Mouse (Mus musculus): ENCODE measurements around the gene Sdha. TPM values are rescaled to one million over a fixed set of nuclear protein-coding genes. Genes with fewer than 3 reads are reported as not detected.

The Sdha gene
- total RNA-seq, 4 experiments from 2014 or later = 336 to 349 (median 340) TPM

DNA sequence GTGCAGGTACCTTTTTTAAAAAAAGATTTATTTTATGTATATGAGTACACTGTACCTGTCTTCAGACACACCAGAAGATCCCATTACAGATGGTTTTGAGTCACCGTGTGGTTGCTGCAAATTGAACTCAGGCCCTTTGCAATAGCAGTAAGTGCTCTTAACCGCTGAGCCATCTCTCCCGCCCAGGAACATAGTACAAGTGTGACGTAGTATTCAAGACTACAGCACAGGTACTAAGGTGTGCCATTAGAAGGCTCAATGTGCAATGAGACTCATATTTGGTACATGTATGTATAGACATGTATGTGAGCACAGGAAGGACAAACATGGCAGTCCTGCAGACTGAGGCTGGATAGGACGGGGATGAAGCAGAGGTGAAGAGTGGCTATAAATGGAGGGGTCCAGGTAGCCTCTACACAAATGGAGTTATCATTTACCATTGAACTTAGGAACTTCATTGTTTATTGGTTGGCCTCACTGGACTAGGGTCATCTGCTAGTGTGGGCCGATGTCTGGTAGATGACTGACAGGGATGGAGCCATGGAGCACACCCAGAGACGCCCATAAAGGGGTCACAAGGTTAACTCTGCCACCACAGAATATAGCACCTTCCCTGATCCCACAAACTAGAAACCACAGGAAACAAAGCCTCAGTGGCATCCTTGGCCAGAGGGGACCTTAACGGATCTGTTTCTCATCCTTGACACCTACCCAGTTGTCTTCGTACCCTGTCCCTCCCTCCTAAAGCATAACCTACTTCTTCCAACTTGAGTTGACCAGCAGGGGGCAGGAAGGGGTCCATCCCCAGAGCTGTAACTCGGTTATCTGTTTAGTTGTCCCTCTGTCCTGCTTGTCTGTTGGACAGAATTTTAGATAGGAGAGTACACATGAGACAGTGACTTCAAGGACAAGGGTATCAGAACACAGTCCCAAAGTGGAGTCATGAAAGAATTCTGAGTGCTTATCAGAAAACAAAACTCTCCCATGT is 47.7 kb downstream of the Sdha start:
- no peak for DNase-seq (ENCODE audit: low spot score in 2 of 2)

DNA sequence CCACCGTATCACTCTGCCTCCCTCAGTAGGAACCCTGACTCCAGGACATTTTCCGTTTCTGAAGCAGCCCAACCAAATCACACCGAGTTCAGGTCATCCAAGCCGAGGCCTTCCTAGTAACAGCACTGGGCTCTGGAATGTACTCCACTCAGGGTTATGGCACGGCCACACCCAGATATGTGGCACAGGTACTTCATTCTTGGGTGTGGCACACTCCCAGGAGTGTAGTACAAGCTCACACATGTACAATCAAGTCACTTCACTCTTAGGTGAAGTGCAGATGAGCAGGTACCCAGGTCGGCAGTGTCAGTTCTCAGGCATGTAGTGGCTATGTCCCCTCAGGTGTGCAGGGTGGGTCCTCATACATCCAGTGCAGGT is 48.5 kb downstream of the Sdha start:
- DNase-seq (ENCODE audit: low spot score in 2 of 2) = no peak

DNA sequence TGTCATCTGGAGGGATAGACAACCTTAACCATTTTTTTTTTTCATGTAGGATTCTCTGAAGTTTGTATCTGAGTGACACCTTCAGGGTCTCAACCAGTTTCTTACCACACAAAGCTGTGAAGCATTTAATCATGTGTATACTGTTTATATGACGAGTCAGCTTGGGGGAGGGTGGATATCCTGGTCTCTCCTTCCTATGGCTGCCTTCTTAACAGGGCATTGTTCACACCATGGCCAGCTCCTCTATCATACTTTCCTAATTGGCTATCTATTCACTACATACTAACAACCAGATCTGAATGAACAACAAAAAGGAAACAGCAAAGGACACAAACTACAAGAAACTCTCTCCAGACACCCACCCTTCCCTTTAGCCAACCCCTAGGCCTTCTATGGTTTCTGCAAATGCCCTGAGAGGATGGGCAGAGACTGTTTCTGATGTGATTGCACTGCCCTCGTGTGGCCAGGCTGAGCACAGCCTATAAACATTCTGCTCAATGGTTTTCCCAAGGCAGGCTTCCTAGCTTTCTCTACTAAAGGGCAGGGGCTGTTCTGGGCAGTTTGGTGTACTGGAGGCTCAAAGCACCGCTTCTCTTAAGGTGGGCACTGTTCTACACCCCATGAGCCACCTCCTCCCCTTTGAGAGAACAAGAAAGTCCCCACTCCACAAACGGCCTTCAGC is 49.0 kb downstream of the Sdha start:
- DNase-seq (ENCODE audit: low spot score in 2 of 2) = peak; percentile 58 to 79

DNA sequence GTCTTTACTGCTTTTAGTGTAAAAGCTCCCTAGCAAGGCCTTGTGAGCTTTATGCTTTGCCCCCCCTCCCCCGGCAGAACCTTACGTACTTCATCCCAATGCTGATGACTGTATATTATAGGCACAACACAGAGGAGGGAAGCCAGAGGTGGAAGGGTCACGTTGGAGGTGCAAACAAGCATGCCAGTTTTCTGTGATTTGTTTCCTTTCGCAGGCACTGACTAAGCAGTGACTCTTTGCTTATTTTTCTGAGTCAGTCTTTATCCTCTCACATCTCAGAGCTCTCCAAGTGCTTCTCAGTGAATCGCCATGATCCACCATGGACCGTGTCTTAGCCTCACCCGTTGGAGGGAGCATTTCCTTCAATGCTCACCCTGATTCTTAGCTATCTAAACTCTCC is 53.7 kb downstream of the Sdha start:
- DNase-seq (ENCODE audit: low spot score in 2 of 2) = no peak

GRCm38 (mm10) chr13:74292167-74292566 is 57.9 kb downstream of the Sdha start, which contains the start of gene Ahrr:
Gene Ahrr, minus strand, starts transcription at chr13:74292331.
- DNase-seq (ENCODE audit: low spot score in 2 of 2) = no peak

- DNase-seq (ENCODE audit: low spot score in 2 of 2) = no peak
Measured at GRCm38 (mm10) chr13:74289646-74290045, 60.4 kb downstream of the Sdha start.

DNA sequence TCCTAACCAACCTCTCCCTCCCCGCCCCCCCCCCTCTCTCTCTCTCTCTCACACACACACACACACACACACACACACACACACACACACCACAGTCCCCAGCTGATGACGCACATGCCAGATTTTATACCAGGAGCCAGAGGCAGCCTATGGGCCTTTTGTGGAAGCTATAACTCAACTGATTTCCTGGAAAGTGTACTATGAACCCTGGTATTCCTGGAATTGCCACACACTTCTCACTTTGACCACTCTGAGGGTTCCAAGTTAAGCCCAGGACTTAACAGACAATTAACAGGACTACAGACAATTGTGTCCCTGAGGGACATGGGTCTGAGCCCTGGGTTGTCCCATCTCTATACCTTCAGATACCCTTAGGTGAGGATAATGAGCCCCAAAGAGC is 67.8 kb downstream of the Sdha start:
- no peak for DNase-seq (ENCODE audit: low spot score in 2 of 2)

DNA sequence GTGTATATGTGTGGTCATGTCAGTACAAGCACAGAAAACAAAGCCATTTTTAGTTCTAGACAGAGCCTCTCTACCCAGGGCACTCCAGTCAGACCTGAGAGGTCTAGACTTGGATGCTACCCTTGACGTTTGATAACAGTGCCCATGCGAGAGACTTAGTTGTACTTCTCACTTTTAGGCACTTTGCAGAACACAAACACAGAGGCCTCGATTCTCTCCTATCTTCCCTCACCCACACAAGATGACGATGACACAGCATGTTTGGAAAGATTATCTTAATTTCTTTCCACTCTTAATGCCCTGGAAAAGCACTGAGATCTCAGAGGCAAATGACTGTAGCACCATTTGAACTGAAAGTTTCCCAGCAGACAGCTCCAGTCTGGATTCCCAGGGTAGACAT is 74.4 kb downstream of the Sdha start:
- no peak for DNase-seq (ENCODE audit: low spot score in 2 of 2)

Other genes with a start within 250 kb of the Sdha start
- gene Slc9a3, start 228.8 kb downstream of the Sdha start, total RNA-seq (2022) = 1 to 10 TPM; 1.4 to 2.4 (median 1.8) TPM
- 10 to 100 TPM; 65.6 to 78.6 (median 73.8) TPM for gene Exoc3, start 141.5 kb downstream of the Sdha start, total RNA-seq (2022)
- 1 to 10 TPM in 1 of 4 experiments, under 1 TPM in 3; 0.67 to 1.4 (median 0.81) TPM for gene Ahrr, start 57.9 kb downstream of the Sdha start, total RNA-seq (2022)
- gene Pdcd6, start 32.7 kb downstream of the Sdha start, total RNA-seq (2022) = 10 to 100 TPM; 64.8 to 75.6 (median 72.1) TPM
- 100 to 1,000 TPM in 1 of 4 experiments, 10 to 100 TPM in 3; 73.7 to 101 (median 82.6) TPM for gene Ccdc127, start within 50 bp of the Sdha start, total RNA-seq (2022)
- under 1 TPM in 2 of 4 experiments, not detected in 2; 0.41 to 0.43 TPM for gene Lrrc14b, start 13.7 kb upstream of the Sdha start, total RNA-seq (2022)
- 1 to 10 TPM; 4.0 to 6.5 (median 5.4) TPM for gene Zfp72, start 40.6 kb upstream of the Sdha start, total RNA-seq (2022)
- gene Ftl1-ps1, start 49.4 kb upstream of the Sdha start, total RNA-seq (2022) = 100 to 1,000 TPM; 137 to 280 (median 208) TPM
- gene Zfp825, start 143.7 kb upstream of the Sdha start, total RNA-seq (2022) = 1 to 10 TPM; 3.9 to 7.5 (median 6.9) TPM